Mouse (Mus musculus) stomach, postnatal 0 days (tissue): ENCODE measurements at regions not wholly inside any gene's neighbourhood (a gene's known extent, or its start where the extent isn't known, plus 50 kb on each side); places are given as distances from the start of the nearest gene placed in this dataset.

Source experiments
- ATAC-seq: fragments of 200-750 bp; cut with Nextera tagmentation; 2 replicates; pipeline ENCODE4 v1.8.0; 2017; ENCODE audit not compliant: low FRiP score, low TSS enrichment
- DNase-seq: peaks from one replicate; pipeline ENCODE4 v3.0.0-alpha.2; 2016; ENCODE audit warnings: low spot score
- H3K27ac ChIP-seq: fragments of 300-500 bp; sonication (generic); replicated peaks from 2 replicates; pipeline ENCODE4 v1.5.1; 2014; ENCODE audit warnings: mild to moderate bottlenecking, control low read depth
- H3K27me3 ChIP-seq: fragments of 300-500 bp; sonication (generic); 2 replicates; pipeline ENCODE4 v1.6.1; 2014; ENCODE audit warnings: low read length; ENCODE audit not compliant: control insufficient read depth, insufficient read depth
- H3K36me3 ChIP-seq: fragments of 300-500 bp; sonication (generic); 2 replicates; pipeline ENCODE4 v1.6.1; 2014; ENCODE audit warnings: low read length, mixed read lengths; ENCODE audit not compliant: control insufficient read depth, insufficient read depth
- H3K4me1 ChIP-seq: fragments of 300-500 bp; sonication (generic); replicated peaks from 2 replicates; pipeline ENCODE4 v1.6.1; 2014; ENCODE audit warnings: antibody characterized with exemption; ENCODE audit not compliant: control insufficient read depth, insufficient read depth
- H3K4me2 ChIP-seq: fragments of 300-500 bp; sonication (generic); replicated peaks from 2 replicates; pipeline ENCODE4 v1.6.1; 2014; ENCODE audit warnings: low read depth, mild to moderate bottlenecking, control low read depth, moderate library complexity
- H3K4me3 ChIP-seq: fragments of 300-500 bp; sonication (generic); 2 replicates; pipeline ENCODE4 v1.5.1; 2014; ENCODE audit warnings: low read depth, low read length, control low read depth
- H3K9ac ChIP-seq: fragments of 300-500 bp; sonication (generic); 2 replicates; pipeline ENCODE4 v1.6.1; 2014; ENCODE audit warnings: mild to moderate bottlenecking, low read length, control low read depth, mixed read lengths
- H3K9me3 ChIP-seq: fragments of 300-500 bp; sonication (generic); 2 replicates; pipeline ENCODE4 v1.6.1; 2016; ENCODE audit warnings: low read length; ENCODE audit not compliant: control insufficient read depth
- CTCF ChIP-seq: IDR thresholded peaks from 2 replicates; pipeline ENCODE4 v1.5.1; 2016; ENCODE audit warnings: antibody characterized with exemption, low read depth, mild to moderate bottlenecking, moderate library complexity
- EP300 ChIP-seq: optimal IDR thresholded peaks from 2 replicates; pipeline ENCODE3; 2016; ENCODE audit warnings: antibody characterized with exemption
- WGBS: fragments of 180-500 bp; shearing (Covaris S2); extraction: QIAGEN DNeasy Blood & Tissue Kit; methylation state at CpG from one replicate; pipeline ENCODE4 v1.1.7; 2014; 5-methylcytosine and 5-hydroxymethylcytosine counted together

DNA sequence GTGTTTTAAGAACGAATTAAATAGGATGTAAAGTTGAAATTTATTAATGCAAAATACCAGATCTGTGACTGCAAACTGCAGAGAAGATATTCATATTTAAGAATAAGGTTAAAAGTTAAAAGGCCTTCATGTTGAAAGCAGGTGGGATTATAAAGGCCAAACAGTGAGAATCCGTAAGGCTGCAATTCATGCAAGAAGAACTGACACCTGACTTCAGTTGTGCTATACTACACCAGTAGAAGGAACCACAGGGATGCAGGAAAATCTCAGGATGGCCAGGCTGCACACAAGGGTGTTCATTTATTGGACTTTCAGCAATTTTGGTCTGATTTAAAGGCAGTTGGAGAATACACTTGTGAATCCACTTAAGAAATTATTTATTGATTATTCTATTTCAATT lies 147.4 kb upstream of the Cypt12 start:
- Histone ChIP-seq H3K27me3 (peaks cover 4% of the 10 kb centered on the region; the same call in 1 of the 2 replicates), H3K27ac (no peak overlapping the region), H3K36me3 (no peaks in the 10 kb centered on the region), H3K4me1 (no peaks in the 10 kb centered on the region), H3K4me3 (no peak overlapping the region), H3K9ac (no peak overlapping the region), H3K9me3 (no peaks in the 10 kb centered on the region), H3K4me2 (no peak overlapping the region)
- 65% methylated on average over 2 of the region's 2 CpGs for WGBS
- no peak for DNase-seq
- TF ChIP-seq EP300 (no peak), CTCF (no peak)
- ATAC-seq: no peak

DNA sequence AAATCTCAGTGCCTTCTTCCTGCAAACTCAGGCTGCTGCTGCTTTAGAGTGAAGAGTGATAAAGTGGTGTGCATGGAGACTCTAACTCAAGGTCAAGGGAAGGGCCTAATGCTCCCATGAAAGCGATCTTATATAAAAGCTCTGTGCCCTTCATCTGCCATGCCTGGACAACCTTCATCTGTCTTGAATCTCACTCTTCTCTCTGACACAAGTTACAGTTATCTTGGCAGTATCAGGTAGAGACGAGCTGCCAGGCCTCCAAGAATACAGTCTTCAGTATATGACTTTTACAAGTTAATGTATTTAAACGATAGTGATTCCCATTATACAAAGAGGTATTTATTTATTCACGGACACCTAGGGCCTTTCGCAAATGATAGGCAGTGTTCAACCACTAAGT lies 146.7 kb upstream of the Cypt12 start:
- TF ChIP-seq CTCF (no peak), EP300 (no peak)
- ATAC-seq: no peak
- whole genome bisulfite sequencing: 78% methylated on average over 5 of the region's 5 CpGs
- no peaks in the 10 kb centered on the region for H3K9me3 ChIP-seq
- DNase-seq: no peak
- no peak overlapping the region for H3K4me3 ChIP-seq
- no peaks in the 10 kb centered on the region for H3K4me1 ChIP-seq
- no peaks in the 10 kb centered on the region for H3K36me3 ChIP-seq
- H3K9ac ChIP-seq: no peak overlapping the region
- no peak overlapping the region for H3K4me2 ChIP-seq
- no peaks in the 10 kb centered on the region for H3K27me3 ChIP-seq
- no peak overlapping the region for H3K27ac ChIP-seq

- DNase-seq (no peak), ATAC-seq (no peak)
- no peaks in the 10 kb centered on the region for H3K9me3 ChIP-seq
- no peak overlapping the region for H3K27ac ChIP-seq
- no peak overlapping the region for H3K9ac ChIP-seq
- H3K4me2 ChIP-seq: no peak overlapping the region
- TF ChIP-seq CTCF (no peak), EP300 (no peak)
- H3K4me1 ChIP-seq: no peaks in the 10 kb centered on the region
- no peaks in the 10 kb centered on the region for H3K36me3 ChIP-seq
- WGBS: 65% methylated on average over 1 of the region's 1 CpGs
- H3K4me3 ChIP-seq: no peak overlapping the region
- H3K27me3 ChIP-seq: no peaks in the 10 kb centered on the region
Measured at GRCm38 (mm10) chr3:17805185-17805584, 143.0 kb upstream of the Cypt12 start.

- no peaks in the 10 kb centered on the region for H3K36me3 ChIP-seq
- DNase-seq (no peak), ATAC-seq (no peak)
- H3K9me3 ChIP-seq: no peaks in the 10 kb centered on the region
- no peak overlapping the region for H3K4me2 ChIP-seq
- H3K27me3 ChIP-seq: no peaks in the 10 kb centered on the region
- no peak overlapping the region for H3K27ac ChIP-seq
- WGBS: 52% methylated on average over 6 of the region's 6 CpGs
- TF ChIP-seq CTCF: no peak
- TF ChIP-seq EP300: no peak
- H3K4me3 ChIP-seq: no peak overlapping the region
- no peak overlapping the region for H3K9ac ChIP-seq
- H3K4me1 ChIP-seq: no peaks in the 10 kb centered on the region
Measured at GRCm38 (mm10) chr3:17811290-17811689, 136.9 kb upstream of the Cypt12 start.

- Histone ChIP-seq H3K4me3 (no peak overlapping the region), H3K9ac (no peak overlapping the region), H3K9me3 (no peaks in the 10 kb centered on the region), H3K27me3 (no peaks in the 10 kb centered on the region), H3K4me2 (no peak overlapping the region), H3K4me1 (no peaks in the 10 kb centered on the region), H3K36me3 (no peaks in the 10 kb centered on the region), H3K27ac (no peak overlapping the region)
- ATAC-seq: no peak
- WGBS: 33% methylated on average over 3 of the region's 3 CpGs
- TF ChIP-seq EP300 (no peak), CTCF (no peak)
- no peak for DNase-seq
Measured at GRCm38 (mm10) chr3:17824201-17824600, 124.0 kb upstream of the Cypt12 start.

DNA sequence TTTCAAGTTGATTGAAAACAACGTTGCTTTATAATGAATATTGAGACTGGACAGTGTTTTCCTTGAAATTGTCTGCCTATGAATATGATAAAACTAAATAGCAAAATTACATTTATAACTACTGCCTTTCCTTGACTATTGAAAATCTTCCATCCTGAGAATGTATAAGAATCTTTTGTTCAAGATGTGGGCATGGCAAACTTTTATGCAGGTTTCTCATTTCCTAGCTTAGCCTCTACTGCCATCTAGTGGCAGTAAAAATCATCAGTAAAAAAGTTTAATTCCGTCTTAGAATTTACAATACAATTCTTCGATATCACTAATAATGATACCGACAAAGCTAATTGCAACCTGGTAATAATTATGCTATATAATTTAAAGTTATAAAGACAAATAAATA lies 123.5 kb upstream of the Cypt12 start:
- Histone ChIP-seq H3K4me1 (no peaks in the 10 kb centered on the region), H3K27ac (no peak overlapping the region), H3K27me3 (no peaks in the 10 kb centered on the region), H3K9ac (no peak overlapping the region), H3K9me3 (no peaks in the 10 kb centered on the region), H3K4me2 (no peak overlapping the region), H3K36me3 (no peaks in the 10 kb centered on the region), H3K4me3 (no peak overlapping the region)
- TF ChIP-seq EP300: no peak
- TF ChIP-seq CTCF: peak; percentile 83
- DNase-seq: no peak
- WGBS: 50% methylated on average over 4 of the region's 4 CpGs
- no peak for ATAC-seq
